Mouse (Mus musculus): ENCODE measurements around the gene Exoc4.
A peak's percentile ranks its signal among the peaks of the same experiment; 100 is the strongest.

The Exoc4 gene

DNA sequence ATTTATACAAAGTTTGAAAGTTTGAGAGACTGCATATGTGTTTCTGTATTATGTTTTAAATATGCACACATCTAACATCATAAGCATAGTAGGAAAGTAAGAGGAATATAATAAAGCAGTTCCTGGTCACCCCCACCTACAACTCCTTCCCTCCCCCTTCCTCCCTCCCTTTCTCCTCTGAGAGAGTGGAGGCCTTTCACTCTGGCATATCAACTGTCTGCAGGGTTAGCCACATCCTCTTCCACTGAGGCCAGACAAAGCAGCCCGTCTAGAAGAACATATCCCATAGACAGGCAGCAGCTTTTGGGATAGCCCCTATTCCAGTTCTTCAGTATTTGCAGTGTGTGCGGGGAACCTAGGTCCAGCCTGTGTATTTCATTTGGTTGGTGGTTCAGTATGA is 382.2 kb downstream of the Exoc4 start:
- no peak for DNase-seq (ENCODE audit: low spot score)

DNA sequence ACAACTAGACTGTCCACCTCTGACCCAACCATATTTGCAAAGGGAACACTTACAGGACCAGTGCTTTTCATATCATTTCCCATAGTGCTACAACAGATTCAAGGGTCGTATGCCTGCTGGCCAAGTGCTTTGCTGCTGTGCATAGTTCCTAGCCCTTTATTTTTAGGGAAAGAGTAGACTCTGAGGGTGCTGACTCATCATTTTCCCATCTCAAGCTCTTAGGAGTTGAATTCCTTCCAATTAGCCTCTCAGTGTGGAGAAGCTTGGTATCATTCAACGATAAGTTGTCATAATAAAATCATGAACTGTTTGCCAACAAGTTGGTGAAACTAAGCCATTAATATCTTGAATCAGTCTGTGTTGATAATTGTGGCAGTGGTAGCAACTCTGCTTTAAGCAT is 388.3 kb downstream of the Exoc4 start:
- no peak for DNase-seq (ENCODE audit: low spot score)

DNA sequence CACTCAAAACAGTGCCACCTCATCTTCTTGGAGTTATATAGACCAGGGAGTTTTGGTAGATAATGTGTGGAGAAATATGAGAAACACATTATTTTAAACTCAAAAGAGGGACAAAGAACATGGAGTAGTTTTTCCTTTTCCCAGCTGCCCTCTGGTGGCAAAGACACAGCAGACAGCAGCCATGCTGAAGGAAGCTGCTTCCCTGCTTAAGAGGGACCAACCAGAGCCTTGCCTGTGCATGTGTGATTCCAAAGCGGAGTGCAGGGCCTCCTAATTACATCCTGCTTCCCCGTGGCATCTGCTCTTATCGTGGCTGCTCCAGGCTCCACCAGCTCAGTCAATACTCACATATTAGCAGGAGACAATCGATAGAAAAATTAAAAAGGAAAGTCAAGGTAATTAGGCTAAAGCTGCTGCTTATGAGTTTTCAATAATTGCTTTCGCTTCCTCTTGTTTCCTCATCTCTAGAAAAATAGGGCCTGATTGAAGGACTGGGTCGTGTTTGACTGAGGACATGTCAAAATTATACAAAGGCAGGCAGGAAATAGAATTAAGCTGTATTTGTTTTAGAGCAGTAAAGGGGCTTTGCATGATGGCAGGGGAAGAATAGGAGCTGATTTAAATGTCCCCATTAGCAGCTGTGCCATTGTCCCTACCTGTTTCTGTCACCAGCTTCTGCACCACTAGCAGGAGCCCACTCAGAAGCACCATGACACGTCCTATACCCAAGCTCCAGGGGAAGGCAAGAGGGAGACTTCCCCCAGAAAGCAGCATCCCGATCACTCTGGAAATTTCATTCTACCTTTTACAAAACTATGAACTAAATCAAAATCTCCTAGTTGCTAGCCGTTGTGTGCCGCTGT is 433.1 kb downstream of the Exoc4 start:
- DNase-seq (ENCODE audit: low spot score): peak; percentile 1

DNA sequence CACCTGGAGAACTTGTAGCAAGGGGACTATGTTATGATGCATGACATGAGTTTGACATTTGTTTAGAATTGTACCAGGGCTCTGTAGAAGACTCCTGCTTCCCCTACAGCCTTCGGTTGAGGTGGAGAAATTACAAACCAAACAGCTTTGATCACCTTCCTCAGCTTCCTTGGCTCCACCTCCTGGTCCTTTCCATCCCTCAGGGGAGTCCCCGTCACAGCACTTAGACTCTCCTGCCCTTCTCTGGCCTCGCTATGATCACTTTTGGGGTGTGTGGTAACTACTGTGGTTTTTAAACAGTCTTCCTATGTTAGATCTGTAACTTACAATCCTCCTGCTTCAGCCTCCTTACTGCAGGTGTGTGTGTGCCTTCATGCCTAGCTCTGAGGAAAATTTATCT is 434.6 kb downstream of the Exoc4 start:
- no peak for DNase-seq (ENCODE audit: low spot score)

DNA sequence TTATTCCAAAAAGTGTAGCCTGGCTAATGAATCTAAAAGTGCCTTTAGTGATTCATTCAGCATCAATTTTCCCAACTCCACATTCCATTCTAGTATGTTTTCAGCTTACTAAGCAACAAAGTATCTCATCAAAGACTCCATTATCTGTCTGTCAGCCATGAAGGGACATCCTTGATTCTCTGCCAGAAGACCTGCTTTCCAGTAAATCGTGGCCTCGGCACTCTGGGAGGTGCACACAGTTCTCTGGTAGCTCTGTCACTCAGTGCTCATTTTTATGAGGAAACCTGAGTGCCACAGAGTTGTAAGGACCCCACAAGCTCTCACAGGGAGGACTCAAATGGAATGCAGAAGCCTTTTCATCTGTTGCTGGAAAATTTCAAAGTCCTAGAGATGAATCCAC is 436.4 kb downstream of the Exoc4 start:
- DNase-seq (ENCODE audit: low spot score): no peak

DNA sequence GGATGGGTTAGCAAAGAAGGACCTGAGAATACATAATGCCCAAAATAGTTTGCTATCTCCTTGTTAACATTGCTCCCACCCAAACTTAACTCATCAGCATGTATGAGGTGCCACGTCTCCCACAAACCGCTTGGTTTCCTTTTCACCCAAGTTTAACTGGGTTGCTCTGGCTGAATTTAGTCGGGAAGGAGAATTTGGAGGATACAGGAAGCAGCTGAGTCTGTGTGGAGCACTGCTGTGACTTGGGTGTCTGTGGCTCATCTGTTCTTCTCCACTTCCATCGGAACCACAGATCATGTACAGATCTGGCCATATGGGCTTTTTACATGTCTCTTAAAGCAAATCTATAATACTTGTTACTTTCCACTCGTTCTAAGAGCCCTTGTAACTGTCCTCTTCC is 441.7 kb downstream of the Exoc4 start:
- no peak for DNase-seq (ENCODE audit: low spot score)

DNA sequence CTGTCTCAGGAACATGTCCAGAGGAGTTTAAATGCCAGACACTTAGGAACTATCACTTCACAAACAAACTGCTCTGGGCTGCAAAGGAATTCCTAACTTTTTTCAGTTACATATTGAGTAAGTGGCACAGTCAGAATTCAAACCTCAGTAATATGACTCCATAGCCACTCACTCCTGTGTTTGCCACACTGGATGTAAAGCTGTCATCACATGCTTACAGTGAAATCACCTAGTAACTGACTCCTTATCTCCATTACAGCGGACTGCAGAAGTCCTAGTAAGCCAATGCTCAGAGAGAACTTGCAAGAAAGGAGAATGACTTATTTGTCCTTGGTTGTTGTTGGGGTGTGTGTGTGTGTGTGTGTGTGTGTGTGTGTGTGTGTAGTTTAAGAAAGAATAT is 448.1 kb downstream of the Exoc4 start:
- no peak for DNase-seq (ENCODE audit: low spot score)

DNA sequence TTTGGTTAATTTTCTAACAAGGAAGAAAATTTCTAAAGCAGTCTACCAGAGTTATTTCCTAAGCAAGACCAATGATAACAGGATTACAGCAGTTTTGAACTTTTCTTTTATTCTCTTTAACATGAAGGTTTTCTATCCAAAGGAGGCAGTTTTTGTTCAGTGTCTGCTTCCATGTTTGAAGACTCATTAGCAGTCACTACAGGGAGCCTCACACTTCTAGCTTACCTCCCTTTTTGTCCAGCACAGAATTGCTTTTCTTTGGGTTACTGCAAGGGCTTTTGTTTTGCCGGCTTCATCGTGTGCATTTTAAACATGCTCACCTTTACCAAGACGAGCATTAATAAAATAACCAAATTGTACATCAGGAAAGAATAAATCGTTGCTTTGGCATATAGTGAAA is 460.0 kb downstream of the Exoc4 start:
- no peak for DNase-seq (ENCODE audit: low spot score)

DNA sequence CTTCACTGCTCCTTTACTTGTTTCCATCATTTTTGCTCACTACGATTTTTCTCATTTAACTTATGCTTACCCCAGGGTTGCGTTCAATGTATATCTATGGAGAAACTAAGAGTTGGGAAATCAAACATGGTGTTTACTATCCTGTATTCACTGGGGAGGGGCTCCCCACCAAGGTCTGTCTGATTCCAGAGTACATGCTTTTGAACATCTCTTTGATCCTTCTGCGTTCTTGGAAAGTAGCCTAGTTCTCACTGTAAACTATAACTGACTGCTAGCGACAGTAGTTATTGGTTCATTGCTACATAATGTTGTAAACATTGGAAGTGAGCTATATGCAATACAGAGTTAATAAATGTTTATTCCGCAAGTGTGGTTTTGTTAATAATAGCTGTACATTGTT is 460.5 kb downstream of the Exoc4 start:
- no peak for DNase-seq (ENCODE audit: low spot score)

DNA sequence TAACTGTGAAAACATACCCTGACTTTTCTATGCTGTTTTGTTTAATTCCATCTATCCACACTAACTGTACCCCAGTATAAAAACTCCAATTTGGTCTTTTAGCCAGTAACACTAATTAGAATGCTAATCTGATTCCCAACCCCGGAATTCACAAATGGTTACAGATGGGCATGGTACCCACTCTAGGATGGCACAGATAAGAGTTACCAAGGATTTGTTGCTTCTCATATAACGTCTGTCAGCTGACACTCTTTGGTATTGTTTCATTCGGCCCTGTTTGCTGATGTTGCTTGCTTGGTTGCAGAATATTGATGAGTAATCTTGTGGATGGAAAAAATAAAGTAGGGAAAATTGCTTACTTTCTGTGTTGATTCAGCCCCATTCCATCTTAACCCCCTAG is 462.9 kb downstream of the Exoc4 start:
- no peak for DNase-seq (ENCODE audit: low spot score)

DNA sequence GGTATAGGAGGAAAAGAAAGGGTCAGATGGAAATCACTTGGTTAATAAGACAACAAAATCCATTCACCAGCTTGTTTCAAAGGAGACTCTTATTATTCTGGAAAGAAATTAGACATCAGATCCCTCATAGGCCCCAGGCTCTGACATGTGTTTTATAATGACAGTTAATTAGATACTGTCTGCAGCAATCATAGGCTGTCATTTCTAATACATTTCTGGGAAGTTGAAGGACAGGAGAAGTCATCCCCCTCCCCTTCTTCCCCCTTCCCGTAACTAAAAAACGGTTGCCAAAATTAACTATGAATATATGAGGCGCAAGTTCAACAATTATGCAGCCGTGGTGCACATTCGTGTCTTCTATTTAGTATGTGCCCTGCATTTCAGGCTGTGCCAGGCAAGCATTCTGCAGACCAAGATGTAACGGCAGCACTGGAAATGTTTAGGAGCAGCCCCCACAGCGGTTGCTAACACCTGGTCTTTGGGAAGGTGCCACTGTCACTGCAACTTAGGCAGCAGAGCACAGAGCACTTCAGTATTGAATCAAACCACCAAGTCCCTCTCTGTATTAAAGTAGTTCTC is 463.7 kb downstream of the Exoc4 start:
- DNase-seq (ENCODE audit: low spot score): no peak

DNA sequence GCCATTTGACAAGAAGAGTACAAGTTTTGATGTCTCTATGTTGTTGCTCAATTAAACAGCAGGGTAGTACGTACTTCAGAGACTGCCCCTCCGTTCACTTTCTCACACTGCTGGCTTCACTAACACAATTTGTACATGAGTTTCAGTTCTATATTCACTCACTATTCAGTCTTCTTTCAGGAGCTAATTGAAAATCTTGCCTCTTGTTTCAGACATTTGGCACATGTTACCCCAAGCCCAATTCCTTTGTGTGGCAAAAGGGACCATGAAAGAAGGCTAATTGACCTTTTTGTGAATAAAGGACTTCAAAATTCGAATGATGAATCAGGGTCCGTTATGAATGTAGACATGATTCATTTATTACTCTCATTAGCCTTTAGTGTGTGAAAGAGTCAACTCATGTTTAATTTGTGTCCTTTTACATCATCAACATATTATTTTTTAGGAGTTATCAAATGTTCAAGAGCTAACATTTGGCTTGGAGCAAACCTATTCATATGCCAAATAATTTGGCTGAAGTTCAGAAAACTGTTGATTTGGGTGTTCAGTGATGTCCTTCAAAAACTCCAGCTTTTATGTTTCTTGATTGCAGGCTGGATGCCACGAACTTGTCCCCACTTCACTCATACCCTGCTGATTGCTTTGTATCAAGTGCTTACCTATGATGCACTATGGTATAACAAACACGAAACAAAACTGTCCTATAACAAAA is 467.5 kb downstream of the Exoc4 start:
- DNase-seq (ENCODE audit: low spot score): no peak

DNA sequence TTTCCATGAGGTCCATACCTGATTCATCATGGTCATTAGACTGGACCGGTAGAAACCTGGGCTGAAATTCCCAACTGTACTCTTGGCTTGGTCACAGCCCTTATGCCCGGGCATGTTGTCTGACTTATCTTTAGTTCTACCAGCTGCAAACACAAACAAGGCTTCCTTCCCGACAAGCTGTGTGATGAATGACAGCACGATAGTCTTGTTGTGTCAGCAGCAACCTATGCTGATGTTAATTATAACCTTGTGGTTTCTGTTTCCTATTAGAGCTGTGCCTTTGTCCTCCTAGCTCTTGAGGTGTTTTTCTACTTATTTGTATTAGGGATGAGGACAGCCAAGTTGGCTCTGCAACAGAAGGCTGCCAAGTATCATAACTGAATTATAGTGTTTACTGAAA is 472.3 kb downstream of the Exoc4 start:
- no peak for DNase-seq (ENCODE audit: low spot score)

DNA sequence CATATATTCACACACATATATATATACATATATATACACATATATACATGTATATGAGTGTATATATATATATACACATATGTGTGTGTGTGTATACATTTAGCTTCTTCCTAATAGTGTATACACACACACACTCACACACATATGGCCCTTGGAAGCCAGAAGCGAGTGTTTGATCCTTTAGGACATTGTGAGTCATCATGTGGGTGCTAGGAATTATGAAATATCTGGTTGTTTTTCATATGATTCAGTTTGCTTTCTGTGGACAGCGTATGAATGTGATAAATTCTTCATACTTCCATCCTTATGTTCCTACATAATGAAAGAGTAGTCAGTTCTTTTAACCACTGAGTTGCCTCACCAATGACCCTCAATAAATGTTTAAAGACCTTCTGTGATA is 473.9 kb downstream of the Exoc4 start:
- no peak for DNase-seq (ENCODE audit: low spot score)

DNA sequence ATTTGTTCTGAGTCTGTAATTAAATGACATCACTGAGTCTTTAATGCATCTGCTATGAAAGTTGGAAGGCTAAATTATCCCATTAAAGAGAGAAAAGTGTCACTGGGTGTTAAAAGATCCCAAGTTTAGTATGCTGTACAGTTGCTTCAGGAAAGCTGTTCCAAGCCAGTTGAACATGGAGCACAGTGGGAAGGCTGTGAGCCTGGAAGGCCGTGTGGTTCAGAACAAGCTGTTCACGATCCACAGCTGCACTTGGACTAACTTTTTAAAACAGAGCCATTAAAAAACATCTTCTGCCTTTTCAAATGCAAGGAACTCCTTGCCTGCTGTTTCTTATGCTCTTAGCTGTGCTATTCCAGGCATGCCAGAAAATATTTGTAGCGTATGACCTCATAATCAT is 475.7 kb downstream of the Exoc4 start:
- DNase-seq (ENCODE audit: low spot score): no peak

DNA sequence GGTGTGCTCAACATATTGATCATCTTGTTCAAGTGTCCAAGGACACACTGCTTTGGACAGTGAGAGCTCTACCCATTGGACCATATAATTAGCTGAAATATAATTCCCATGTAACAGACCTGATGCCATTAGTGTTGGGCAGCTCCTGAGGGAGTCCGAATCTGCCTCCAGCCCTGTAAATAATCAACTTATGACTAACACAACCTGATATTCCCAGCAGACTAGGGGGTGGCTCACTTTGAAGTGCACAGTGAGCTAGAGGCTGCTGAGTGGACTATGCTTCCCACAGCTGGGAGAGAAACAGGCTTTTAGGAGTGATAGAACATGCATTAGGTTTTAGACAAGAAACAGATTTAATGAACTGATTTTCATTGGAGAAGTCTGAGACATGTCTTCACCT is 478.4 kb downstream of the Exoc4 start:
- no peak for DNase-seq (ENCODE audit: low spot score)

DNA sequence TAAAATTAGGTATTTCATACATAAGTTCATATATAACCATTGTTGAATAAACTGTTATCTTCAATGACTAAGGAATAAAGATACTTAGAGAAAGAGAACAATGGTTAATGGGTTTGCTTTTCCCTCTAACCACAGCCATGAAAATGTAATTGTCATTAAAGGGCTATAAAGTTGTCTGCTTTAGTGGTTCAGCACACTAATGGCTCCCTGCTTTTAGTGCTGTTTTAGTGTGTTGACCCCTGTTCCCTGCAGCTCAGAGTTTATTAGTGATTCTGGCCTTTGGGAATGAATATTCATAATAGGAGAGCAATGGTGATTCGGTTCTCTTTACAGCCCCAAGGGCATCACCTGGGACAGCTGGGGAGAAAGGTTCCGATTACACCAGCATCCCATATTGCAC is 483.3 kb downstream of the Exoc4 start:
- no peak for DNase-seq (ENCODE audit: low spot score)

DNA sequence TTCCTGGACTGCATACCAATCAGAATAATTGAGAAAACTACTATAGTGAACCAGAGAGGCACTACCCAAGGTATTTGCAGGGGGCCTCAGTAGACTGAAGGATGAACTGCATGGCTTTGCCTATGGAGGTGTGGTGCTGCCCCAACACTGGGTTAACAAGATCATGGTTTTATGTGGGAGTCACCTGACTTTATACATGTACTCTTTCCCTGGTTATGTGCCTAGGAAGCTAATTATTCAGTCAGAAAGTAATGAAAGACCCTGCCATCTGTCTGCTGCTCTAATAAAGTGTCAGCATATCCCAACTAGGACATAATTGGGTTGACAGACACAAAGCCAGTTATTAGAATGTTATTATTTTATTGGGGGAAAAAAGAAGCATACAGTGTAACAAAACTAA is 484.7 kb downstream of the Exoc4 start:
- no peak for DNase-seq (ENCODE audit: low spot score)

DNA sequence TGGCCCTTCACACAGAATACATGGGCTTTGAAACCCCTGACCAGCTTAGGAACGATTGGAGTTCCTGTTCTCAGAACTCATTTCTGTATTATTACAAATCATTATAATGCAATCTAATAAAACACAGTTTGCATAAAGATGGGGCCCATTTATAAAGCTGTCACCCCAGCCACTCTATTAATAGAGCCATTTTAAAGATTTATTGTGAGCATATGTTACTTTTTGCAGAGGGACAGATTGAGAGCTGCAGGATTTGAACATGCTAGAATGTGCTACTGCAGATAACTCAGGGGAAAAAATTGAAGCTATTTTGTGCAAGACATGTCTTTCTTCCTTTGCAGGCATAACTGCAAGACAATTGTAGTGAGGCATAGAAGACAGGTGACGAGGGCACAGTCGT is 485.1 kb downstream of the Exoc4 start:
- no peak for DNase-seq (ENCODE audit: low spot score)

DNA sequence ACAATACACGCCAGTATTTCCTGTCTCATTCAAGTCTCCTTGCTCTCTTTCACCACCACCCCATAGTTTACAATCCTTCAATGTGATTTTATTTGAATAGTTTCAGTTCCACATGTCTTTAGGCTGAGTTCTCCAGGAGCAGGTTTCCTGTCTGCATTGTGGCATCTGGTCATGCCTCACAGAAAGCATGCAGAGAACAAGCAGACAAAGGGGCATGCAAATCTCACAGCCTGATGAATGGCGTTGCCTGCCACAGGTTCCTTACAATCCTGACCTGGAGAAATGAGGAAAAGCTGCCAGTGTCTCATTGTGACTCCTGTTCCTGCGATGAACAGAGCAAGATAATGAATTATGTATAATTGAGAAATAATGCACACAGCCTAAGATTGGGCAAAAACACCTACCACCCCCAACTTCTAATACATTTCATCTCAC is 490.0 kb downstream of the Exoc4 start:
- DNase-seq (ENCODE audit: low spot score): no peak

DNA sequence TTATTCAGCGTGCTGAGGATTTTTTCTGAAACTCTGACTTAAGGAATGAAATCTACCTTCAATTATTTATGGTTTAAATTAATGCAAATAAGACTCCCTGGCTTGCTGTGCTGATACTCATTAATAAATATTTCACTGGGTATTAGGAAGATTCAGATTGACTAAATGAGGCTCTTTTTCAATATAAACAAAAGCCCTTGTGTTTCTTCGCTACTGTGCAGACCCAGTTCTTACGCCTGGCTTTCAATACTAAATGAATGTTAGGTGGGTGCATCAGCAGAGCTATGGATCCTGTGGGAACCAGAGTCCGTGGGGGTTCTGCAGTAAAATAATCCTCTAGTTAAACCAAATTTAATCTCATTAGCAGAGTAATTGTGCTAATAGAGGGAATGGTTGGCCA is 490.4 kb downstream of the Exoc4 start:
- DNase-seq (ENCODE audit: low spot score): no peak

DNA sequence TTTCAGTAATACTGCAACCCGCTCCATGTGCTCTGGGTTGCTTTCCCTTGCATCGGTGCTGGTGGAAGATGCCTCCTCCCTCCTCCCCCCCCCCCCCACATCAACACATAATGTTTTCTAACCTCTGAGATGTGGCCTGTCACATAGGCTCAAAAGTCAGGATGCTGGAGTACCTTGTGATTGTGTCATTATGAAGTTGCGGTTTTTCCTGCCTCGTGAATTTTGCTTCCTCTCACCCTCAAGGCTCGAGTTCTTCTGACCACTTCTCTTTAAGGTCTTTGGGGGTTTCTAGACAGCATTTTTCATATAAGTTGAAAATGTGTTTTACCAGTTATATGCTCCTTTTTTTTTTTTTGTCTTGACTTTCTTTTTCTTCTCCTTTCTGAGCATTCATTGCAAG is 507.1 kb downstream of the Exoc4 start:
- no peak for DNase-seq (ENCODE audit: low spot score)

DNA sequence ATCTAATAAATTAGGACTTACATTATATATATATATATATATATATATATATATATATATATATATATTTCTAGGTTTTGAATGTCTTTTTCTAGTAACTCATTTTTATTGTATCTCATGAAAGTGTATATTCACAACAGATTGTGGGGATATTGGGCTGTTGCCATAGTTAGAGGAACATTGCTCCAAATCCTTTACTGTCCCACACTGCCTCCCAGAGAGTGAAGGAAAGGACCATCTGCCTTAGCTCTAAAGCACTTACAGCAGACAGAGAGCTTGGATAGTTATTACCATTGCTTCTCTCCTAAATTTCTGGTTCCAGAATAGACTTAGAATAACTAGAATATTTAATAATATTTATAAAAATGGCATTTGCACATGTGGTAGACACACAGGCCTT is 512.7 kb downstream of the Exoc4 start:
- DNase-seq (ENCODE audit: low spot score): no peak

Data from ovary, postnatal 10 days (tissue).